Mouse (Mus musculus) macrophage (primary cell): ENCODE measurements around the gene Xrn1. TPM values are rescaled to one million over a fixed set of nuclear protein-coding genes. Genes with fewer than 3 reads are reported as not detected.

Experiments
- H3K27ac ChIP-seq: fragments of 350-480 bp; formaldehyde crosslinking; 2 replicates; pipeline ENCODE4 v1.9.0; 2021
- H3K36me3 ChIP-seq: fragments of 350-480 bp; formaldehyde crosslinking; 2 replicates; pipeline ENCODE4 v1.9.0; 2021; ENCODE audit errors: inconsistent target
- H3K4me3 ChIP-seq: fragments of 350-480 bp; formaldehyde crosslinking; 2 replicates; pipeline ENCODE4 v1.9.0; 2021; ENCODE audit errors: inconsistent target
- H3K79me2 ChIP-seq: fragments of 350-480 bp; formaldehyde crosslinking; 2 replicates; pipeline ENCODE4 v1.9.0; 2021; ENCODE audit errors: inconsistent target
- WGBS: methylation state at CpG from one replicate; pipeline ENCODE4 v1.1.7; 2026; ENCODE audit warnings: inconsistent platforms; ENCODE audit not compliant: missing documents; 5-methylcytosine and 5-hydroxymethylcytosine counted together
- polyA plus RNA-seq: library from polyadenylated mRNA; stranded (reverse); fragments of 250-400 nt; gene quantifications from 3 replicates; pipeline ENCODE4 v1.2.4, GENCODE M21; 2018; ENCODE audit warnings: inconsistent platforms

Gene Xrn1
- polyA plus RNA-seq, 1 experiment from 2014 or later = 9.2 TPM

DNA sequence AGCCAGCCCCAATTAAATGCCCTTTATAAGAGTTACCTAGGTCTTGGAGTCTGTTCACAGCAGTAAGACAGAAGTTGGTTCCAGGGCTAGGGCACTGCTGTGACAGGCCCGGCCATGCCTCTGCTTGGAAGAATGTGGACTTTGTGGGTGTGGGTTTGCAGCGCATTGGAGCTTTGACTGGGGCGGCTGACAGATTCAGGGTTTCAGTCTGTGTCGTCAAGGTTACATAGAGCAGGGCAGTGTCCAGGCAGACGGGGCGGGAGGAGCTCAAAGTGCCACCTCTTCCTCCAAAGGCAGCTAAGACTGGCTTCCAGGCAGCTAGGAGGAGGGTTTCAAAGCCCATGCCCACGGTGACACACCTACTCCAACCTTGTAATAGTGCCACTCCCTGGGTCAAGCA is 49.9 kb downstream of the Xrn1 start:
- no peak overlapping the region for H3K4me3 ChIP-seq
- H3K27ac ChIP-seq = no peak overlapping the region
- H3K79me2 ChIP-seq = no peaks in the 10 kb centered on the region
- H3K36me3 ChIP-seq = peaks cover 86% of the 10 kb centered on the region
- WGBS = 99% methylated on average over 7 of the region's 7 CpGs

DNA sequence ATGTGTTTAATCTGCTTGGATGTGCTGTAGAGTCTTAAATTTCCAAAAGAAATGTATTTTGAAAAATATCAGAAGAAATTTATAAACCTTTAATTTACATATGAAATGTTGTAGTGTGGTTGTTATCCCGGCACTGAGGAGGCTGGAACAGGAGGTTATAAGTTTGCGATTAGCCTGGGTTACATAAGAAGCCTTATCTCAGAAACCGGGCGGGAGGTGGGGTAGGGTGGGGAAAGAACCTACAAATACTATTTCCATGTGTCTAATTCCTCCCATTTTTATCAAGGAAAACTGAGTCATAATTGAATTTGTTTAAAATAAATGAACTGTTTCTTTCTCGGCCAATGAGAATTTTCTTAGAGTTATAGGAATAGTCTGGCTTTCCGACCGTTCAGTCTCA is 56.1 kb downstream of the Xrn1 start:
- no peak overlapping the region for H3K4me3 ChIP-seq
- H3K36me3 ChIP-seq = peaks cover 78% of the 10 kb centered on the region
- no peaks in the 10 kb centered on the region for H3K79me2 ChIP-seq
- H3K27ac ChIP-seq = no peak overlapping the region
- WGBS = 98% methylated on average over 7 of the region's 7 CpGs

DNA sequence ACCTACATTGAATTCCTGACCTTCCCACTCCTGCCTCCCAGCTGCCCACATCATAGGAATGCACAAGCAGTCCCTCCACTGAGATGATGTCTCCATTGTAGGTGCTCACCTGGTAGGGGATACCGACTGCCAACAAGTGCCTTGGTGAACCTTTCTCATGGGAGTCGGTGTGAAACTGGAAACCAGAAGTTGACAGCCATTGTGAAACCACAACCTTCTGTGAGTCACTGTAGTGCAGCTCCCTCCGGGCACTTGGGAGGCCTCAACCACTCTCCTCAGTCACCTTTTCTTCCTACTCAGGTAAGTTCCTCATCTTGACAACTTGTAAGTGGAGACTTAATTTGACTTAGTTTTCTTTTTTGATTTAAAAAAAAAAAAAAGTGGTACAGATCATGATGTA is 69.4 kb downstream of the Xrn1 start:
- WGBS = 38% methylated on average over 3 of the region's 3 CpGs
- H3K36me3 ChIP-seq = peaks cover 65% of the 10 kb centered on the region

DNA sequence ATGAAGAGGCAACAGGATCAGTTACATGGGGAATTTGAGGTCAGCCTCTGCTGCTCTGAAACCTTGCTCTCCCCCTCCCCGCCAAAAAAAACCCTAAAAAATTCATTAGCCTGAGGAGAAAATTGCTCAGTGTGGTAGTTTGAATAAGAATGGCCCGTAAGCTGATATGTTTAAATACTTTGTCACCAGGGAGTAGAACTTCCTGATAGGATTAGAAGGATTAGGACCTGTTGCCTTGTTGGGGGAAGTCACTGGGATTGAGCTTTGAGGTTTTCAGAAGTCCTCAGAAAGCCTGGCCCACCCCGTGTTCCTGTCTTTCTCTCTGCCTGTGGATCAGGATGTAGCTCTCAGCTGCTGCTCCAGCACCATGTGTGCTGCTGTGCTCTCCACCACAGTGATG is 73.4 kb downstream of the Xrn1 start:
- WGBS = 79% methylated on average over 3 of the region's 3 CpGs
- H3K36me3 ChIP-seq = peaks cover 63% of the 10 kb centered on the region

More for the DNA sequence above, 69.4 kb downstream of the Xrn1 start:
- Histone ChIP-seq H3K27ac (no peak overlapping the region), H3K4me3 (no peak overlapping the region), H3K79me2 (no peaks in the 10 kb centered on the region)

GRCm38 (mm10) chr9:96028818-96029217 is 74.3 kb downstream of the Xrn1 start:
- Histone ChIP-seq H3K79me2 (no peaks in the 10 kb centered on the region), H3K4me3 (no peak overlapping the region), H3K27ac (no peak overlapping the region), H3K36me3 (peaks cover 62% of the 10 kb centered on the region)
- WGBS = 42% methylated on average over 1 of the region's 1 CpGs

More for the DNA sequence above, 73.4 kb downstream of the Xrn1 start:
- Histone ChIP-seq H3K79me2 (no peaks in the 10 kb centered on the region), H3K4me3 (no peak overlapping the region), H3K27ac (no peak overlapping the region)

DNA sequence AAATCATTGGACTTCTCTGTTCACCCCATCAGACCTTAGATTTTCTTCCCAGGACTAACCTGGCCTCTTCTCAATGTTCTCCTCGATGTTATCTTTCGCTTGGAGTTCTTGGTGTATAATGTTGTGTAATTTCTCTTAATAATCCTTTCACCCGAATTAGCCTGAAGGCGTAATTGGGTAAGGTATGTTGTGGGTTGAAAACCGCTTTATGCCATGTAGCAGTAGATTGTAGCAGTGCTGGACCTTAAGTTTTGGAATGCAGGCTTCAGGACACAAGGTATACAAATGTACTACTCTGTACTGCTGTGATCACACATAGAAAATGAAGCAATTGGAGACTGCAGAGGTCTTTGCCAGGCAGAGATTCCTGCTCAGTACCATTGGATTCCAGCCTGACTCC is 75.3 kb downstream of the Xrn1 start:
- WGBS = 94% methylated on average over 5 of the region's 5 CpGs
- H3K4me3 ChIP-seq = no peak overlapping the region
- H3K36me3 ChIP-seq = peaks cover 63% of the 10 kb centered on the region
- no peak overlapping the region for H3K27ac ChIP-seq
- no peaks in the 10 kb centered on the region for H3K79me2 ChIP-seq

- WGBS = 41% methylated on average over 3 of the region's 3 CpGs
- peak overlapping the region; percentile 48 for H3K27ac ChIP-seq
- no peak overlapping the region for H3K4me3 ChIP-seq
- no peaks in the 10 kb centered on the region for H3K79me2 ChIP-seq
- H3K36me3 ChIP-seq = peaks cover 39% of the 10 kb centered on the region
Observed at GRCm38 (mm10) chr9:96035371-96036086, 81.0 kb downstream of the Xrn1 start.

- H3K79me2 ChIP-seq = no peaks in the 10 kb centered on the region
- WGBS = 96% methylated on average over 3 of the region's 3 CpGs
- no peak overlapping the region for H3K27ac ChIP-seq
- peaks cover 64% of the 10 kb centered on the region for H3K36me3 ChIP-seq
- H3K4me3 ChIP-seq = no peak overlapping the region
Observed at GRCm38 (mm10) chr9:96044214-96044613, 89.7 kb downstream of the Xrn1 start.

- H3K36me3 ChIP-seq = peaks cover 85% of the 10 kb centered on the region
- no peak overlapping the region for H3K4me3 ChIP-seq
- H3K27ac ChIP-seq = no peak overlapping the region
- no peaks in the 10 kb centered on the region for H3K79me2 ChIP-seq
- WGBS = 92% methylated on average over 3 of the region's 4 CpGs
Observed at GRCm38 (mm10) chr9:96051501-96051900, 96.9 kb downstream of the Xrn1 start.

DNA sequence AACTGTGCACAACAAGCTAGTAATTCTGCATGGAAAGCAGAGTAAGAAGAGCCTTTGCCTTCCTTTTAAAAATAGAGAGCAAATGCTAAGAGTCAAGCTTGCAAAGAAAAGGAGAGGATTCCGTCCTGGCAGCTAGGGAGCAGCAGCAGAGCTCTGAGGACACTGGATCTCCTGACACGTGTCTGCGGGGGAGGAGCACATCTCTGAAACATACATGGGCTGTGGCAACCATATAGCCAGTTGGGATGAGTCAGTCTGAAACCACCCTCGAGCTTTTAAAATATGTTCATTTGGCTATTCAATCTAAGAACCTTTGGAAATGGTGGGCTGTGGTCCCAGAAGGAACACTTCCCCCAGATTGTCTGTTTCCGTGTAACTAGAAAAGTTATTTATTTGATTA is 100.3 kb downstream of the Xrn1 start:
- Histone ChIP-seq H3K4me3 (no peak overlapping the region), H3K27ac (no peak overlapping the region), H3K79me2 (no peaks in the 10 kb centered on the region), H3K36me3 (peaks cover 65% of the 10 kb centered on the region)
- 93% methylated on average over 5 of the region's 5 CpGs for WGBS

DNA sequence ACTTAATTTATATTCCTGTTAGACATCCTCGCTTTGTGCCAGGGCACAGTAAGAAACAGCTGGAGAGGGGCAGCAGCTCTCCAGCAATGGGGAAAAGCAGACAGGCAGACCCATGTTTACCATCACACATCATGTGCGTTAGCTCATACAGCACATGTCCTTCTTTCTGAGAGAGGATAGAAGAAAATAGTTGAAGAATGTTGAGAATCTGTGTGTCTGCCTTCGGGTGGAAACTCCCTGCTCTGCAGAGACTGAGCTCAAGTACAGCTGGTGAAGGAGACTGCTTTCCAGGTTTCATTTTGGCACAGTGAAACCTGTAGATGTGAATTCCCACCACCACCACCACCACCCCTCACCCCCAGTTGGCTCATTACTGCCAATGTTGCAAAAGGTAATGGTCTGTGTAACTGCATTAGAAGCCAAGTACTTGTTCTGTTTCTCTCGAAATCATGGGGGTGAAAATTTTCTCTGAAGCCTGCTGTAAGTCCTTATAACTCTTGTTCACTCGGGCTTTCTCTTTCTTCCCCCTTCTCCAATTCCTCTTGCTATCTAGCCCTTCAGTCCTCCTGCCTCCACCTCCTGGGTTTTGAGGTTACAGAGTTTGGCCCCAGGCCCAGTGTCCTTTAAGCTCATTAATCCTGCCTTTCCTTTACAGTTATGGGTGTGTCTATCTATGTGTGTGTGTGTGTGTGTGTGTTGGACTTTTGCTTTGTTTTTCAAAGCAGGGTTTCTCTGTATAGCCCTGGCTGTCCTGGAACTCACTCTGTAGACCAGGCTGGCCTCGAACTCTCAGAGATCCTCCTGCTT is 102.1 kb downstream of the Xrn1 start:
- H3K27ac ChIP-seq = no peak overlapping the region
- H3K79me2 ChIP-seq = no peaks in the 10 kb centered on the region
- WGBS = 76% methylated on average over 6 of the region's 6 CpGs
- no peak overlapping the region for H3K4me3 ChIP-seq
- peaks cover 51% of the 10 kb centered on the region for H3K36me3 ChIP-seq

DNA sequence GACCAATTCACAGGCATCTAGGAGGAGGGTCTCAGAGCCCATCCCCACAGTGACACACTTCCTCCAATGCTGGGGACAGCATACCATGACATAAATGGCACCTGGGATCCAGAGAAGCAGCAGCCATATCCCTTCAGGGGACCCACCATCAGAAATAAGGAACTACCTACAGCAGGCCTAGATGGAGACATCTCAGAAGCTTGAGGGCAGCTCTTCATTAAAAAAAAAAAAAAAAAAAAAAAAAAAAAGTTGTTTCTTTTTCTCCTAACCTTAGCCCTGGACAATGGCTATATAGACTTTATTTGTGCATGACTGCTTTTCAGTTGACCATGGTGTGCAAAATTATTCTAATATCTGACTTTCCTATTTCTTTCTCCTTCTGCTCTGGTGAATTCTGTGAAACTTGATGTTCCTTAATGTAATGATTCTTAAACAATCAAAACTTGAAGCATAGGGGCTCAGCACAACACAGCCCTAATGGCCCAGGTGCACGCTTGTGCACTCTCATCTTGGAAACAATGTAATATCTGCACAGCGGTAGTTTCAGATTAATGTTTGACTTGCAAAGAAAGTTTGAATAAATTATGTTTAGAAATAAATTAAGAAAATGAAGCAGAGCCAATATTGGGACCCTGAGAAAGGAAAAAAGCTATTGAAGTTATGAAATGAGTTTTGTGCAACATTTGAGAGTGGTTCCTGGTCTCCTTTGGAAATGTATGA is 108.7 kb downstream of the Xrn1 start:
- no peaks in the 10 kb centered on the region for H3K79me2 ChIP-seq
- no peaks in the 10 kb centered on the region for H3K36me3 ChIP-seq
- WGBS = 100% methylated on average over 2 of the region's 2 CpGs

DNA sequence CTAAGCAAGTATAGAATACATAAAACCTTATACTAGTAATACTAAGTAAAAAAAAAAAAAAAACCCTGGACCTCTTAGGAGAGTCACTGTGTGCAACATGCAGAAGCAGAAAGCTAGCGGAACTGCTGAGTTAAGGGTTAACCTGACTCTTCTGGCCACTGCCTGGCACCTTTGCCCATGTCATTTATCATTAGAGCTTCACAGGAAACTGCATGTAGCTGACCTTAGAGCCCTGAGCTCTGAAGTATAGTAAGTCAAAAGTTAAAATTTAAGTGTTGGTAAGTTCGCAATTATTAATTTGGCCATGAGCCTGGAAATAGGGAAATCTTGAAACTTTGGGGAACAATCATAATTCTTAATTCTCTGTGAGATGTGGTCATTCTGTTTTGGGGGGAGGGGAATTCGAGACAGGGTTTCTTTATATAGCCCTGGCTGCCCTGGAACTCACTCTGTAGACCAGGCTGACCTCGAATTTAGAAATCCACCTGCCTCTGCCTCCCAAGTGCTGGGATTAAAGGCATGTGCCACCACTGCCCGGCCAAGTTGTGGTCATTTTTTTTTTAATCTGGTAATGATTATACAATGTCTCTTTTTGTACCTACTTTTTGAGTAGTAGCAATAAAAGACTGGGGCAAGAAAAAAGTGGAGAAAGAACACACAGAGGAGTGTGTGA is 109.4 kb downstream of the Xrn1 start:
- 78% methylated on average over 5 of the region's 5 CpGs for WGBS
- Histone ChIP-seq H3K4me3 (no peak overlapping the region), H3K27ac (no peak overlapping the region), H3K79me2 (no peaks in the 10 kb centered on the region), H3K36me3 (no peaks in the 10 kb centered on the region)

More for the DNA sequence above, 108.7 kb downstream of the Xrn1 start:
- Histone ChIP-seq H3K4me3 (no peak overlapping the region), H3K27ac (no peak overlapping the region)

DNA sequence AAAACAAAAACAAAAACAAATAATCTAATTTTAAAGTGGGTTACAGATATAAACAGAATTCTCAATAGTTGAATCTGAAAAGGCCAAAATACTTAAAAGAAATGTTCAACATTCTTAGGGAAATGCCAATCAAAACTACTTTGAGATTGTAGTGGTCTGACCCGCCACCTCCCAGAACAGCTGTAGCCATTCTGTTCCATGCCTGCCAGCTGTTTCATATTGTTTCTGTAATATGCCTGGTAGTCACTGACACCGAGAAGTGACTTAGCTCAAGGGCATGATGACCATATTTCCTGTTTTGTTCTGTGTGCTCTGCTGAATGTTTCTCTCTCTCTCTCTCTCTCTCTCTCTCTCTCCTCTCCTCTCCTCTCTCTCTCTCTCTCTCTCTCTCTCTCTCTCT is 112.9 kb downstream of the Xrn1 start:
- Histone ChIP-seq H3K4me3 (no peak overlapping the region), H3K79me2 (no peaks in the 10 kb centered on the region), H3K27ac (no peak overlapping the region), H3K36me3 (no peaks in the 10 kb centered on the region)
- 83% methylated on average over 2 of the region's 2 CpGs for WGBS
